Mouse (Mus musculus): Measurements from ENCODE around the gene Rps6kl1.

DNA sequence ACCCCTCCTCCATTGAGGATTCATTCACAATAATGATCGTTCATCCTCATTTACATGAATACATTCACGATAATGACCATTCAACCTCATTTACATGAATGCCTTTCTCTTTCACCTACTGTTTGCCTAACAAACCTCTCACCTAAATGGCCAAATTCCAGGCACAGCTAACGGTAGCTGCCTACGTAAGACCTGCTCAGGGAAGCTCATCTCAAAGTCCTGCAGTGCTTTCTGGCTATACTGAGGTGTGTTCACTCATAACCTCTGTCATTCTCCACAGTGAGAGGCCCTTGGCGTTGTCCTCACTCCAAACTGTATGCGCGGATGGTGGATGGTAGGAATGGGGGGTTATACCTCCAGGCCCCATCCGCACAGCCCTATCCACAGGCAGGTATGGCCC, 46.3 kb downstream of the Rps6kl1 start:
- TF ChIP-seq CTCF (conservative IDR thresholded peaks at IDR 0.05; ENCODE audit: low read length) (no peak), NANOG (IDR thresholded peaks at IDR 0.05; ENCODE audit: borderline replicate concordance, low read length) (no peak), POU5F1 (IDR thresholded peaks at IDR 0.05; ENCODE audit: borderline replicate concordance, low read length) (no peak)
